Comparison of ENCODE assay signal across 20 mouse cellular contexts in genomic region chr17:4103321-4103720, GRCm38 (mm10).
"Had no signal": no experiment of that assay in that cellular context is flagged by ENCODE, and none has a peak within 500 bp of the region (broad histone marks: within the 10 kb centered on the region; RNA-seq: fewer than 3 reads in every experiment).

No protein-coding gene starts in this region.

- H3K27ac ChIP-seq: layer of hippocampus, adult 2 months; lung, embryonic 15.5 days; midbrain, embryonic 12.5 days; midbrain, embryonic 15.5 days; neural tube, embryonic 12.5 days; neural tube, embryonic 15.5 days; stomach, postnatal 0 days had no signal

- ATAC-seq: intestine, embryonic 16.5 days; midbrain, embryonic 15.5 days had no signal

- H3K27me3 ChIP-seq: lung, embryonic 15.5 days; midbrain, embryonic 12.5 days; midbrain, embryonic 15.5 days; neural tube, embryonic 12.5 days; neural tube, embryonic 15.5 days had no signal

- H3K9me3 ChIP-seq: lung, embryonic 15.5 days; midbrain, embryonic 12.5 days; midbrain, embryonic 15.5 days; neural tube, embryonic 12.5 days; neural tube, embryonic 15.5 days had no signal

- H3K4me3 ChIP-seq: layer of hippocampus, adult 2 months; lung, embryonic 15.5 days; midbrain, embryonic 12.5 days; midbrain, embryonic 15.5 days; neural tube, embryonic 12.5 days; neural tube, embryonic 15.5 days had no signal

- H3K4me1 ChIP-seq: lung, embryonic 15.5 days; midbrain, embryonic 12.5 days; midbrain, embryonic 15.5 days; neural tube, embryonic 12.5 days; neural tube, embryonic 15.5 days had no signal

- H3K9ac ChIP-seq: lung, embryonic 15.5 days; midbrain, embryonic 12.5 days; midbrain, embryonic 15.5 days; neural tube, embryonic 12.5 days; neural tube, embryonic 15.5 days had no signal

- H3K36me3 ChIP-seq: lung, embryonic 15.5 days; midbrain, embryonic 12.5 days; midbrain, embryonic 15.5 days; neural tube, embryonic 12.5 days; neural tube, embryonic 15.5 days had no signal

- DNase-seq: kidney, adult 18-20 months; kidney, adult 9 months; kidney, postnatal 14 days; layer of hippocampus, adult 9-11 months; lung, adult 18-20 months; lung, postnatal 10 days; lung, postnatal 36 days; right cerebral cortex, adult 18-20 months; right cerebral cortex, postnatal 14 days; right cerebral cortex, postnatal 4 days; thymus, adult 2 months; thymus, postnatal 14 days had no signal

- H3K4me2 ChIP-seq: lung, embryonic 15.5 days; midbrain, embryonic 12.5 days; midbrain, embryonic 15.5 days; neural tube, embryonic 12.5 days; neural tube, embryonic 15.5 days had no signal
